Mouse (Mus musculus) liver, adult 2 months (tissue): Measurements from ENCODE around the gene 3110018I06Rik. TPM values are rescaled to one million over a fixed set of nuclear protein-coding genes. Genes with fewer than 3 reads are reported as not detected.

Experiments
- DNase-seq: peaks from one replicate; pipeline ENCODE4 v3.0.0-alpha.2; 2011; ENCODE audit warnings: low read depth, low spot score; ENCODE audit errors: extremely low read depth
- H3K27ac ChIP-seq: fragments of 200-500 bp; replicated peaks from 2 replicates; pipeline ENCODE4 v1.5.1; 2012; ENCODE audit warnings: low read depth, mild to moderate bottlenecking, control low read depth, inconsistent platforms, low read length; ENCODE audit not compliant: insufficient read depth
- H3K27me3 ChIP-seq: fragments of 200-500 bp; 2 replicates; pipeline ENCODE4 v1.6.1; 2012; ENCODE audit warnings: mild to moderate bottlenecking, moderate library complexity, low read length, inconsistent platforms; ENCODE audit not compliant: control insufficient read depth, insufficient read depth
- H3K36me3 ChIP-seq: fragments of 200-500 bp; 2 replicates; pipeline ENCODE4 v1.6.1; 2012; ENCODE audit warnings: low read length, inconsistent platforms; ENCODE audit not compliant: control insufficient read depth, insufficient read depth
- H3K4me1 ChIP-seq: fragments of 200-500 bp; 2 replicates; pipeline ENCODE4 v1.6.1; 2011; ENCODE audit warnings: low read length; ENCODE audit not compliant: control insufficient read depth, insufficient read depth
- H3K4me3 ChIP-seq: fragments of 200-500 bp; 2 replicates; pipeline ENCODE4 v1.5.1; 2011; ENCODE audit warnings: low read depth, mild to moderate bottlenecking, control low read depth, low read length, moderate library complexity; ENCODE audit not compliant: insufficient read depth
- H3K79me2 ChIP-seq: fragments of 200-500 bp; 2 replicates; pipeline ENCODE4 v1.6.1; 2012; ENCODE audit warnings: inconsistent platforms, mild to moderate bottlenecking, low read length, moderate library complexity; ENCODE audit not compliant: control insufficient read depth, insufficient read depth
- H3K9ac ChIP-seq: fragments of 200-500 bp; 2 replicates; pipeline ENCODE4 v1.6.1; 2012; ENCODE audit warnings: low read depth, mild to moderate bottlenecking, control low read depth, inconsistent platforms, low read length
- CTCF ChIP-seq: fragments of 200-500 bp; IDR thresholded peaks from 2 replicates; pipeline ENCODE4 v1.5.1; 2011; ENCODE audit warnings: low read depth, low read length, control low read depth
- POLR2A ChIP-seq: fragments of 200-500 bp; IDR thresholded peaks from 2 replicates; pipeline ENCODE4 v1.6.1; 2011; ENCODE audit warnings: low read length, control low read depth; ENCODE audit not compliant: insufficient read depth; ENCODE audit errors: extremely low read depth
- WGBS: fragments of 180-500 bp; shearing (Covaris S2); methylation state at CpG from one replicate; pipeline ENCODE4 v1.1.7; 2018; 5-methylcytosine and 5-hydroxymethylcytosine counted together
- polyA plus RNA-seq: library from polyadenylated mRNA; depleted of rRNA; stranded (reverse); fragments of >200 nt; gene quantifications from 2 replicates; pipeline ENCODE4 v1.2.3, GENCODE M21; 2012; rRNA removed
- total RNA-seq: library from RNA; depleted of rRNA; stranded (reverse); fragments of >200 nt; gene quantifications from 2 replicates; pipeline ENCODE4 v1.2.3, GENCODE M21; 2014; rRNA removed

The 3110018I06Rik gene
- total RNA-seq (not detected in 2 replicates), polyA plus RNA-seq (not detected in 2 replicates)

- 86% methylated on average over 6 of the region's 6 CpGs for WGBS
- H3K27ac ChIP-seq, result no peak within 1 kb of the TSS
Observed at GRCm38 (mm10) chr12:107488371-107488770, at the start of gene 3110018I06Rik. TSS of gene 3110018I06Rik (plus strand) at chr12:107488632.

GRCm38 (mm10) chr12:107444681-107445080 is 43.8 kb upstream of the 3110018I06Rik start:
- no peak for DNase-seq
- 93% methylated on average over 7 of the region's 7 CpGs for WGBS
- Histone ChIP-seq H3K36me3 (no peaks in the 10 kb centered on the region), H3K9ac (no peak overlapping the region), H3K4me3 (no peak overlapping the region), H3K27me3 (no peaks in the 10 kb centered on the region), H3K4me1 (no peaks in the 10 kb centered on the region), H3K79me2 (no peaks in the 10 kb centered on the region), H3K27ac (no peak overlapping the region)
- no peak for TF ChIP-seq CTCF
- no peak for TF ChIP-seq POLR2A

More at GRCm38 (mm10) chr12:107488371-107488770, at the start of gene 3110018I06Rik:
- Histone ChIP-seq H3K27me3 (no peaks in the 10 kb centered on the region), H3K9ac (no peak within 1 kb of the TSS), H3K79me2 (no peaks in the 10 kb centered on the region), H3K36me3 (no peaks in the 10 kb centered on the region), H3K4me1 (no peaks in the 10 kb centered on the region), H3K4me3 (no peak within 1 kb of the TSS)
- no peak for DNase-seq
- TF ChIP-seq CTCF, result no peak
- no peak for TF ChIP-seq POLR2A

GRCm38 (mm10) chr12:107457835-107458234 is 30.6 kb upstream of the 3110018I06Rik start:
- Histone ChIP-seq H3K79me2 (no peaks in the 10 kb centered on the region), H3K36me3 (no peaks in the 10 kb centered on the region), H3K9ac (no peak overlapping the region), H3K4me3 (no peak overlapping the region), H3K27me3 (no peaks in the 10 kb centered on the region), H3K4me1 (no peaks in the 10 kb centered on the region), H3K27ac (no peak overlapping the region)
- no peak for TF ChIP-seq POLR2A
- DNase-seq, result no peak
- 74% methylated on average over 9 of the region's 9 CpGs for WGBS

GRCm38 (mm10) chr12:107464731-107465130 is 23.7 kb upstream of the 3110018I06Rik start:
- Histone ChIP-seq H3K27me3 (no peaks in the 10 kb centered on the region), H3K4me3 (no peak overlapping the region), H3K79me2 (no peaks in the 10 kb centered on the region), H3K9ac (no peak overlapping the region), H3K4me1 (no peaks in the 10 kb centered on the region), H3K36me3 (no peaks in the 10 kb centered on the region), H3K27ac (no peak overlapping the region)
- TF ChIP-seq CTCF, result no peak
- TF ChIP-seq POLR2A, result no peak
- peak; percentile 3 for DNase-seq
- WGBS, result 10% methylated on average over 5 of the region's 5 CpGs

GRCm38 (mm10) chr12:107476441-107477291 is 11.8 kb upstream of the 3110018I06Rik start:
- Histone ChIP-seq H3K27me3 (no peaks in the 10 kb centered on the region), H3K36me3 (no peaks in the 10 kb centered on the region), H3K27ac (no peak overlapping the region), H3K79me2 (no peaks in the 10 kb centered on the region), H3K4me1 (no peaks in the 10 kb centered on the region), H3K4me3 (no peak overlapping the region), H3K9ac (no peak overlapping the region)
- no peak for DNase-seq
- TF ChIP-seq POLR2A (no peak), CTCF (no peak)
- WGBS, result 54% methylated on average over 12 of the region's 12 CpGs

GRCm38 (mm10) chr12:107479350-107479749 is 9.1 kb upstream of the 3110018I06Rik start:
- H3K36me3 ChIP-seq, result no peaks in the 10 kb centered on the region
- no peaks in the 10 kb centered on the region for H3K79me2 ChIP-seq
- H3K4me3 ChIP-seq, result no peak overlapping the region
- WGBS, result 23% methylated on average over 3 of the region's 3 CpGs
- no peaks in the 10 kb centered on the region for H3K27me3 ChIP-seq
- no peak for DNase-seq
- H3K4me1 ChIP-seq, result no peaks in the 10 kb centered on the region
- H3K27ac ChIP-seq, result no peak overlapping the region
- no peak overlapping the region for H3K9ac ChIP-seq
- TF ChIP-seq CTCF (no peak), POLR2A (no peak)
